Mouse (Mus musculus) lung, adult 2 months (tissue): ENCODE measurements at regions not wholly inside any gene's neighbourhood (a gene's known extent, or its start where the extent isn't known, plus 50 kb on each side); places are given as distances from the start of the nearest gene placed in this dataset.

Source experiments
- CTCF ChIP-seq: fragments of 200-500 bp; IDR thresholded peaks from 2 replicates; pipeline ENCODE4 v1.5.1; 2011; ENCODE audit warnings: mild to moderate bottlenecking, low read length, control low read depth; ENCODE audit not compliant: insufficient read depth
- POLR2A ChIP-seq: fragments of 200-500 bp; IDR thresholded peaks from 2 replicates; pipeline ENCODE4 v1.6.1; 2011; ENCODE audit warnings: low read depth, mild to moderate bottlenecking, control low read depth, low read length, borderline replicate concordance; ENCODE audit errors: extremely low read depth

GRCm38 (mm10) chr6:99840823-99841222, 114.6 kb upstream of the Prok2 start:
- TF ChIP-seq CTCF (no peak), POLR2A (no peak)
